Mouse (Mus musculus): ENCODE measurements around the gene Gm21958.
"Not testable (repeated sequence)": the region's sequence is repeated elsewhere in the genome, so short reads cannot be mapped to it uniquely, and the experiment has no call there.

Gm21958 gene

DNA sequence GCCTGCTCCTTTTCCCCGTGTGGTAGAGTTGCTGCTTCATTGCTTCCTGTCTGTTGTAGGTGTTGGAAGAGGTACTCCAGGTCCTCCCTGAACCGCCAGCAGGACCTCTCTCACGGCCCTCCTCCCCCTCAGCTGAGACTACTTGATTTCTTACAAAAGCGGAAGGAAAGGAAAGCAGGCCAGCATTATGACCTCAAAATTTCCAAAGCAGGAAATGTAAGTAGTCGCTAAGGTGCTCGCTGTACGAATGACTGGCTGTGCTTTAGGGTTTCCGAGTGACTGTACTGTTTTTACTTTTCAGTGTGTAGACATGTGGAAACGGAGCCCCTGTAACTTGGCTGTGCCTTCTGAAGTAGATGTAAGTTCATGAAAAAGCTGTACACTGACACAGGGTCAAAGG, 5.2 kb downstream of the Gm21958 start:
- peaks cover 94% of the 10 kb centered on the region for H3K36me3 ChIP-seq (ENCODE audit: insufficient read depth, low read length)
- H3K9me3 ChIP-seq (ENCODE audit: low read length): no peaks in the 10 kb centered on the region
- no peaks in the 10 kb centered on the region for H3K4me1 ChIP-seq (replicated peaks; ENCODE audit: low read depth, low read length)
- no peaks in the 10 kb centered on the region for H3K27me3 ChIP-seq (ENCODE audit: insufficient read depth, low read length)
- TF ChIP-seq CTCF (conservative IDR thresholded peaks at IDR 0.05; ENCODE audit: low read length) (no peak), POU5F1 (IDR thresholded peaks at IDR 0.05; ENCODE audit: borderline replicate concordance, low read length) (no peak), NANOG (IDR thresholded peaks at IDR 0.05; ENCODE audit: borderline replicate concordance, low read length) (no peak)
- no peak overlapping the region for H3K4me3 ChIP-seq (replicated peaks; ENCODE audit: low read length)

GRCm38 (mm10) chr3:54704106-54704505, 10.0 kb downstream of the Gm21958 start:
- H3K36me3 ChIP-seq (ENCODE audit: insufficient read depth, low read length): peaks cover 93% of the 10 kb centered on the region
- not testable (repeated sequence) for H3K4me1 ChIP-seq (replicated peaks; ENCODE audit: low read depth, low read length)

DNA sequence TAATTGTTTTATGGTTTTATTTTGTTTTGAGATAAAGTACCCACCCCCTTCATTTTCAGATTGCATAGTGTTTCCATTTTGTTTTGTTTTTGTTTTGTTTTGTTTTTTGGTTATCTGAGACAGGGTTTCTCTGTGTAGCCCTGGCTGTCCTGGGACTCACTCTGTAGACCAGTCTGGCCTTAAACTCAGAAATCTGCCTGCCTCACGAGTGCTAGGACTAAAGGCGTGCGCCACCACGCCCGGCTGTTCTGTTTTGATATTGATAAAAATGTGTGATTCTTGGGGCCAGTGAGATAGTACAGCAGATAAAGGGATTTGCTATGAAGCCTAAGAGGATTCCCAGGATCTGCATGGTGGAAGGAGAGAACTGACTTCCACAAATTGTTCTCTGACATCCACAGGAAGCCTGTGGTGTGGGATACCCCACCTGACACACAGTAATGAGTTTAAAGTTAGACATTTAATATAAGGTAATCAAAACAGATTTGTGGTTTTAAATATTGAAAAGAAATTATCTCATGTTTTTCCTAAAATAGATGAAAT, 14.3 kb downstream of the Gm21958 start:
- TF ChIP-seq CTCF (conservative IDR thresholded peaks at IDR 0.05; ENCODE audit: low read length) (no peak), POU5F1 (IDR thresholded peaks at IDR 0.05; ENCODE audit: borderline replicate concordance, low read length) (no peak), NANOG (IDR thresholded peaks at IDR 0.05; ENCODE audit: borderline replicate concordance, low read length) (no peak)
- H3K4me1 ChIP-seq (replicated peaks; ENCODE audit: low read depth, low read length): peaks cover 15% of the 10 kb centered on the region
- H3K9me3 ChIP-seq (ENCODE audit: low read length): no peaks in the 10 kb centered on the region
- H3K27me3 ChIP-seq (ENCODE audit: insufficient read depth, low read length): no peaks in the 10 kb centered on the region
- no peak overlapping the region for H3K4me3 ChIP-seq (replicated peaks; ENCODE audit: low read length)
- peaks cover 93% of the 10 kb centered on the region for H3K36me3 ChIP-seq (ENCODE audit: insufficient read depth, low read length)

More at GRCm38 (mm10) chr3:54704106-54704505, 10.0 kb downstream of the Gm21958 start:
- not testable (repeated sequence) for H3K4me3 ChIP-seq (replicated peaks; ENCODE audit: low read length); H3K9me3 ChIP-seq (ENCODE audit: low read length); H3K27me3 ChIP-seq (ENCODE audit: insufficient read depth, low read length)

DNA sequence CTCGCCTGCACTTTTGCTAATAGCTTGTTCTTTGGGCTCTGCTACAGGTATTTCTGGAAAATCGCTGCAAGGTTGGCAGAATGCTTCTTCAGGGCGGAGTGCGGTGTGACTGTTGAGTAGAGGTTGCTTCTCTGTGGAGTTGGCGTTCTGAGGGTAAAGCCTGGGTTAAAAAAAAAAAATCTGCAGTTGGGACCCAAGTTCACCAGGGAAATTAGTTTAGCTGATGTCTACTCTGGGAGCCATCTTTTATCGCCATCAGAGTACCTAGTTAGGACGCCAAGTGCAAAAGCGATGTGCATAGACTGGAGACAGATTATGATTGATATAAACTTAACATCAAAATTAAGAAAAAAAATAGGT, 21.1 kb downstream of the Gm21958 start:
- Histone ChIP-seq H3K4me3 (replicated peaks; ENCODE audit: low read length) (peak overlapping the region; percentile 91), H3K36me3 (ENCODE audit: insufficient read depth, low read length) (peaks cover 38% of the 10 kb centered on the region), H3K4me1 (replicated peaks; ENCODE audit: low read depth, low read length) (peaks cover 27% of the 10 kb centered on the region), H3K9me3 (ENCODE audit: low read length) (no peaks in the 10 kb centered on the region), H3K27me3 (ENCODE audit: insufficient read depth, low read length) (no peaks in the 10 kb centered on the region)
- no peak for TF ChIP-seq NANOG (IDR thresholded peaks at IDR 0.05; ENCODE audit: borderline replicate concordance, low read length)
- no peak for TF ChIP-seq CTCF (conservative IDR thresholded peaks at IDR 0.05; ENCODE audit: low read length)
- TF ChIP-seq POU5F1 (IDR thresholded peaks at IDR 0.05; ENCODE audit: borderline replicate concordance, low read length): no peak

DNA sequence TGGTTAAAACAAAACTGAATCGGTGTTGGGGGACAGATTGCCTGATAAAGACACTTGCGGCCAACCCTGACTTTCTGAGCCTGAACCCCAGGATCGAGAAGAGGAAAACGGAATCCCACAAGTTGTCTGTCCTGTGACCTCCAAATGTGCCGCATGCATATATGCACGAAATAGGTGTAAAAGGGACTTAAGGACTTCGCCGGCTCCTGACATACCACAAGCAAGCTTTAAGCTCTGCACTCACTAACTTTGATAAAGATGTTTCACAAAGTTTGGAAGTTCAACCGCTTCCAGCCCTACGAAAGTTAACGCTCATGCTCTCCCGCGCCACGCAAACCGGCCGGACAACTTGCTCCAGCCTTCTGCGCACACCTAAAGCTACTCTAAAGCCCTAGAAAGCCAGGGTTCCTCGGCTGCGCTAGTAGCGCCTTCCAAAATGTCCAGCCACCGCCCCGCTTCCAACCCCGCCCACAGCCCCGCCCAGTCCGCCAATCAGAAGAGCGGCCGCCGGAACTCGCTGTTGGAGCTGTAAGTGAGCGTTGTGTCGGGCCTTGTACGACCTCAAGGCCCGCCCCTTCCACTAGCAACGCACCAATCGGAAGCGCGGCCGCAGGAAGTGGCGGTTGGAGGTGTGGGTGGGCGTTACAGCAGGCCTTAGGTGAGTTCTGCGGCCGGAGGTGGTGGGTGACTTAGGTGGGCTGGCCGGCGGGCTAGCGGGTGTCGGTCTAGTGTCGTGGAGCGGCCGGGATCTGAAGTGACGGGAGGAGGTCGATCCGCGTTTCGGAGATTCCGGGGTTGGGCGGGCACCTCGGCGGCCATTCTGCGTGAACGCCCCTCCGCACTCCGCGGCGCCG, 21.7 kb downstream of the Gm21958 start, which contains the start of gene Supt20:
Gene Supt20, plus strand, starts transcription at position 606 of the 854 bp plus-strand sequence.
- H3K27me3 ChIP-seq (ENCODE audit: insufficient read depth, low read length): no peaks in the 10 kb centered on the region
- H3K36me3 ChIP-seq (ENCODE audit: insufficient read depth, low read length): peaks cover 32% of the 10 kb centered on the region
- H3K4me3 ChIP-seq (replicated peaks; ENCODE audit: low read length): peak within 1 kb of the TSS; percentile 91
- H3K9me3 ChIP-seq (ENCODE audit: low read length): no peaks in the 10 kb centered on the region
- peaks cover 27% of the 10 kb centered on the region for H3K4me1 ChIP-seq (replicated peaks; ENCODE audit: low read depth, low read length)
- peak; percentile 57; the same call in 1 of the 2 replicates for TF ChIP-seq POU5F1 (IDR thresholded peaks at IDR 0.05; ENCODE audit: borderline replicate concordance, low read length)
- no peak for TF ChIP-seq CTCF (conservative IDR thresholded peaks at IDR 0.05; ENCODE audit: low read length)
- no peak for TF ChIP-seq NANOG (IDR thresholded peaks at IDR 0.05; ENCODE audit: borderline replicate concordance, low read length)

GRCm38 (mm10) chr3:54689091-54689490, 25.1 kb downstream of the Gm21958 start:
- Histone ChIP-seq H3K27me3 (ENCODE audit: insufficient read depth, low read length) (no peaks in the 10 kb centered on the region), H3K4me3 (replicated peaks; ENCODE audit: low read length) (no peak overlapping the region), H3K36me3 (ENCODE audit: insufficient read depth, low read length) (no peaks in the 10 kb centered on the region), H3K9me3 (ENCODE audit: low read length) (no peaks in the 10 kb centered on the region), H3K4me1 (replicated peaks; ENCODE audit: low read depth, low read length) (peaks cover 5% of the 10 kb centered on the region)
- TF ChIP-seq POU5F1 (IDR thresholded peaks at IDR 0.05; ENCODE audit: borderline replicate concordance, low read length): no peak
- TF ChIP-seq CTCF (conservative IDR thresholded peaks at IDR 0.05; ENCODE audit: low read length): peak; percentile 12; the same call in 1 of the 2 replicates

- H3K4me1 ChIP-seq (replicated peaks; ENCODE audit: low read depth, low read length): peaks cover 5% of the 10 kb centered on the region
- no peaks in the 10 kb centered on the region for H3K27me3 ChIP-seq (ENCODE audit: insufficient read depth, low read length)
- TF ChIP-seq POU5F1 (IDR thresholded peaks at IDR 0.05; ENCODE audit: borderline replicate concordance, low read length): no peak
- no peak for TF ChIP-seq NANOG (IDR thresholded peaks at IDR 0.05; ENCODE audit: borderline replicate concordance, low read length)
- no peak for TF ChIP-seq CTCF (conservative IDR thresholded peaks at IDR 0.05; ENCODE audit: low read length)
- H3K9me3 ChIP-seq (ENCODE audit: low read length): no peaks in the 10 kb centered on the region
- H3K4me3 ChIP-seq (replicated peaks; ENCODE audit: low read length): no peak overlapping the region
- no peaks in the 10 kb centered on the region for H3K36me3 ChIP-seq (ENCODE audit: insufficient read depth, low read length)
These were observed 26.9 kb downstream of the Gm21958 start for GRCm38 (mm10) chr3:54687245-54687644.

GRCm38 (mm10) chr3:54685202-54685601, 29.0 kb downstream of the Gm21958 start:
- Histone ChIP-seq H3K4me3 (replicated peaks; ENCODE audit: low read length) (no peak overlapping the region), H3K36me3 (ENCODE audit: insufficient read depth, low read length) (no peaks in the 10 kb centered on the region), H3K4me1 (replicated peaks; ENCODE audit: low read depth, low read length) (no peaks in the 10 kb centered on the region), H3K27me3 (ENCODE audit: insufficient read depth, low read length) (no peaks in the 10 kb centered on the region), H3K9me3 (ENCODE audit: low read length) (no peaks in the 10 kb centered on the region)
- TF ChIP-seq POU5F1 (IDR thresholded peaks at IDR 0.05; ENCODE audit: borderline replicate concordance, low read length) (no peak), NANOG (IDR thresholded peaks at IDR 0.05; ENCODE audit: borderline replicate concordance, low read length) (no peak), CTCF (conservative IDR thresholded peaks at IDR 0.05; ENCODE audit: low read length) (no peak)

Measured in E14TG2a.4 (cell line).